Mouse (Mus musculus) stomach, embryonic 16.5 days (tissue): ENCODE data around the gene Kat6b. TPM values are rescaled to one million over a fixed set of nuclear protein-coding genes. Genes with fewer than 3 reads are reported as not detected.

ENCODE experiments used
- ATAC-seq: fragments of 200-750 bp; cut with Nextera tagmentation; 2 replicates; pipeline ENCODE4 v1.8.0; 2017; ENCODE audit warnings: moderate number of reproducible peaks, moderate TSS enrichment; ENCODE audit not compliant: insufficient read depth, low FRiP score
- H3K27ac ChIP-seq: fragments of 300-500 bp; sonication (generic); 2 replicates; pipeline ENCODE4 v1.5.1; 2014; ENCODE audit warnings: low read length
- H3K27me3 ChIP-seq: fragments of 300-500 bp; sonication (generic); 2 replicates; pipeline ENCODE4 v1.6.1; 2014; ENCODE audit warnings: low read length, control low read depth, mixed read lengths; ENCODE audit not compliant: control insufficient read depth, insufficient read depth
- H3K36me3 ChIP-seq: fragments of 300-500 bp; sonication (generic); 2 replicates; pipeline ENCODE4 v1.6.1; 2014; ENCODE audit warnings: low read length; ENCODE audit not compliant: control insufficient read depth, insufficient read depth
- H3K4me1 ChIP-seq: fragments of 300-500 bp; sonication (generic); 2 replicates; pipeline ENCODE4 v1.6.1; 2014; ENCODE audit warnings: low read length, control low read depth, mixed read lengths; ENCODE audit not compliant: control insufficient read depth, insufficient read depth
- H3K4me2 ChIP-seq: fragments of 300-500 bp; sonication (generic); 2 replicates; pipeline ENCODE4 v1.6.1; 2014; ENCODE audit warnings: low read depth, low read length, mixed read lengths
- H3K4me3 ChIP-seq: fragments of 300-500 bp; sonication (generic); replicated peaks from 2 replicates; pipeline ENCODE4 v1.5.1; 2014; ENCODE audit warnings: mild to moderate bottlenecking, low read length
- H3K9ac ChIP-seq: fragments of 300-500 bp; sonication (generic); 2 replicates; pipeline ENCODE4 v1.6.1; 2014; ENCODE audit warnings: low read length
- H3K9me3 ChIP-seq: fragments of 300-500 bp; sonication (generic); replicated peaks from 2 replicates; pipeline ENCODE4 v1.6.1; 2016; ENCODE audit warnings: low read length, control low read depth; ENCODE audit not compliant: control insufficient read depth
- WGBS: fragments of 180-500 bp; shearing (Covaris S2); extraction: QIAGEN DNeasy Blood & Tissue Kit; methylation state at CpG from one replicate; pipeline ENCODE4 v1.1.7; 2014; 5-methylcytosine and 5-hydroxymethylcytosine counted together
- polyA plus RNA-seq: library from polyadenylated mRNA; unstranded; fragments of >200 nt; fragmentation: Nextera tagmentation; extraction: Ambion mirVana; gene quantifications from 2 replicates; pipeline ENCODE4 v1.2.1, GENCODE M21; 2015

The Kat6b gene
- polyA plus RNA-seq, 1 experiment from 2014 or later: 12.5 TPM

DNA sequence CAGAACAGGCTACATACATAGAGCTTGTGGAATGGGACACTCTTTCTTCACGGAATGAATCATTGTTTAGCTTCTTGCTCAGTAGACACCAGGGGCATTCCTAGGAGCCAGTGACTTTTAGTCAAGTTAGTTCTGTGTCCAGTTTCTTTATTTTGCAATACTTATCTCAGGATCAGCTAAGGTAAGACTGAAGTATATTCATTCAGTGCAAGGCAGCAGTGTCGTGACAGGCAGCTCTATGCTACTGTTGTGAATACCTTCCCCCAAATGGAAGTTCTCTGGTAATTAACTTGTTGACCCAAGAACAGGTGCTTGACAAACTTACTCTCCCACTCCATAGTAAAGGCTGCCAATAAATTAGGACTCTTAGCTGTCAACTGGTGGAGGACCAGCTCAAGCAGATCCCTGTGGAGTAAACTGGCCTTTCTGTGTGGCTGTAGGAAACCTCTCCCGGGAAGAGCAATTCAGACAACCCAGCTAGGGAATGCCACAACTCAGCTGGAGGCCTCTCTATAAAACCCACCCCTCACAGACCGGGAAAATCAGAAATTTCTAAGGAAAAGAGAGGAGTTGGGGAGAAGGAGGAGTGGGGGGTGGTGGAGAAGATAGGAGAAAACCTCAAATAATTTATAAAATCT, 105.4 kb downstream of the Kat6b start:
- no peaks in the 10 kb centered on the region for H3K27me3 ChIP-seq
- no peak overlapping the region for H3K4me2 ChIP-seq
- peak overlapping the region; percentile 77 for H3K27ac ChIP-seq
- 28% methylated on average over 4 of the region's 4 CpGs for WGBS
- no peak overlapping the region for H3K9ac ChIP-seq
- ATAC-seq: peak; percentile 46; the same call in 1 of the 2 replicates
- H3K36me3 ChIP-seq: no peaks in the 10 kb centered on the region
- H3K4me1 ChIP-seq: peaks cover 53% of the 10 kb centered on the region
- no peak overlapping the region for H3K4me3 ChIP-seq
- H3K9me3 ChIP-seq: no peaks in the 10 kb centered on the region

DNA sequence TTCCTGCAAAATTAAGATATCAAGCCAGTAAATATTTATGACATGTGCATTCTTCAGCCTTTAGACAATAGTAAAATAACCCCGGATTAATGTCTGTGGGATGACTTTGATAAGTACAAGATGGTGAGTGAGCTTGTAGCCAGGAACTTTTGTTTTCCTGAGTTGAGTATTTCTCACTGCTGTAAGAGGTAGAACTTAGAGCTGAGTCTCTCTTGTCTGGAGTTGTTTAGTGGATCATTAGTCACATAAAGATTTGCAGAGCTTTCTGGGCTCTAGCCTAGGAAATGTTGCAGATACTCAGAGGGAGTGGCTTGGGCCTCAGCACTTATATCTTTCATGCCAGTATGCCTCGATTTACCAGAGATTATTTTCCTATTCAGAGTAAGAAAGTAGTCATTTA, 106.7 kb downstream of the Kat6b start:
- ATAC-seq: no peak
- peaks cover 48% of the 10 kb centered on the region for H3K4me1 ChIP-seq
- WGBS: 32% methylated on average over 2 of the region's 2 CpGs

DNA sequence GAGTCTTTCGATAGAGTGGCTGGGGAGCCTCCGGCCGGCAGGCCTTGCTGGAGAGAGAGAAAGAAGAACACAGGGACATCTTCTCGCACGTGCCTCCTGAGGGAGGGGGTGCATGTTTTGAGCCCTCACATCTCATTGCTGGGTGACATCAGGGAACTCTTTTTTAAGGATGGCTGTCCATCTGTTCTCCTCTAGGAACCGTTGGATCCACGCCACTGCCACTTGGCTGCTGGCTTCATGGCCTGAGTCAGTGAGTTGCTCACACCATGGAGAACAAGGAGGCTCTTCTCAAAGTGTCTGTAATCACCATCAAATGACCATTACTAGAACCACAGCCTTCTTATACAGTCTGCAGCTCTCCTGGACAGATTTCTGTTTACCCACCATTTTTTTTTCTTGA, 108.4 kb downstream of the Kat6b start:
- H3K4me2 ChIP-seq: no peak overlapping the region
- WGBS: 88% methylated on average over 7 of the region's 7 CpGs

More for the DNA sequence above, 106.7 kb downstream of the Kat6b start:
- Histone ChIP-seq H3K4me3 (no peak overlapping the region), H3K9me3 (no peaks in the 10 kb centered on the region), H3K36me3 (no peaks in the 10 kb centered on the region), H3K4me2 (no peak overlapping the region), H3K27ac (peak overlapping the region; percentile 24; the same call in 1 of the 2 replicates), H3K9ac (no peak overlapping the region), H3K27me3 (no peaks in the 10 kb centered on the region)

DNA sequence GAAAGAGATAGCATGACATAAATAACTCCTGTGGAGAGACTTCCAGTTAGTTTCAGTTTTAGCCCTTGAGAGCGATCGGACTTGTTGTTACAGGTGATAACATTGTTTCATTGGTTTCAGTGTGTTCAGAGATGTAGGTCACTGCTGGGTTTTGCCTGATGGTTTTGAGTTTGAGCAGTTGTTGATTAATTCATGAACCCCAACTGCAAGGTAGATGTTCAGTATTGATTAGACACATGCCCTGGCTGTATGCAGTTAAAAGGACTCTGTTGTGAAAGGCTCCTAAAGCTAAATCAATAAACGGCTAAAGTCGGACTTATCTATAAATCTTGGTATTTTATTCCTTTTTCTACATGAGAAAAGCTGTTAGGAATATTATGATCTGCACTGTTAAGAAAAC, 109.0 kb downstream of the Kat6b start:
- Histone ChIP-seq H3K4me1 (peaks cover 31% of the 10 kb centered on the region), H3K9me3 (no peaks in the 10 kb centered on the region), H3K36me3 (no peaks in the 10 kb centered on the region), H3K4me2 (no peak overlapping the region), H3K27me3 (no peaks in the 10 kb centered on the region), H3K4me3 (no peak overlapping the region), H3K9ac (no peak overlapping the region), H3K27ac (no peak overlapping the region; the same call in 1 of the 2 replicates)
- ATAC-seq: no peak
- 81% methylated on average over 4 of the region's 4 CpGs for WGBS

More for the DNA sequence above, 108.4 kb downstream of the Kat6b start:
- no peak overlapping the region for H3K4me3 ChIP-seq
- H3K4me1 ChIP-seq: peaks cover 37% of the 10 kb centered on the region
- H3K27ac ChIP-seq: no peak overlapping the region
- ATAC-seq: no peak
- H3K9me3 ChIP-seq: no peaks in the 10 kb centered on the region
- H3K36me3 ChIP-seq: no peaks in the 10 kb centered on the region
- no peak overlapping the region for H3K9ac ChIP-seq
- no peaks in the 10 kb centered on the region for H3K27me3 ChIP-seq

DNA sequence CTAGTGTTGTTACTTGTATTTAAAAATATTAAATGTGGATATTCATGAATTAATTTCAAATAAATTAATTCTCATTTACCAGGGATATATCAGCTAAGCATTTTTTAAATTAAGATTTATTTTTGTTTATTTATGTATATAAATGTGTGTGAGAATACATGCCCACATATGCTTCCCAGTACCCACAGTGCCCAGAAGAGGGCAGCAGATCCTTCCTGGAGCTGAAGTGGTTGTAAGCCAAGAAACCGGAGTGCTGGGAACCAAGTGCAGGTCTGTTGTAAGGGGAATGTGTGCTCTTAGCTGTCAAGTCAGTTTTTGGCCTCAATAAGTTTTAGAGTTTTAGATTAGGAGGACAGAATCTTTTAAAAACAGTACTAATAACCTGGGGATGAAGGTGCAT, 110.9 kb downstream of the Kat6b start:
- Histone ChIP-seq H3K4me3 (no peak overlapping the region), H3K27ac (no peak overlapping the region), H3K4me1 (peaks cover 14% of the 10 kb centered on the region), H3K27me3 (no peaks in the 10 kb centered on the region), H3K9ac (no peak overlapping the region), H3K9me3 (no peaks in the 10 kb centered on the region), H3K36me3 (no peaks in the 10 kb centered on the region), H3K4me2 (no peak overlapping the region)
- WGBS: 97% methylated on average over 1 of the region's 1 CpGs
- ATAC-seq: no peak

DNA sequence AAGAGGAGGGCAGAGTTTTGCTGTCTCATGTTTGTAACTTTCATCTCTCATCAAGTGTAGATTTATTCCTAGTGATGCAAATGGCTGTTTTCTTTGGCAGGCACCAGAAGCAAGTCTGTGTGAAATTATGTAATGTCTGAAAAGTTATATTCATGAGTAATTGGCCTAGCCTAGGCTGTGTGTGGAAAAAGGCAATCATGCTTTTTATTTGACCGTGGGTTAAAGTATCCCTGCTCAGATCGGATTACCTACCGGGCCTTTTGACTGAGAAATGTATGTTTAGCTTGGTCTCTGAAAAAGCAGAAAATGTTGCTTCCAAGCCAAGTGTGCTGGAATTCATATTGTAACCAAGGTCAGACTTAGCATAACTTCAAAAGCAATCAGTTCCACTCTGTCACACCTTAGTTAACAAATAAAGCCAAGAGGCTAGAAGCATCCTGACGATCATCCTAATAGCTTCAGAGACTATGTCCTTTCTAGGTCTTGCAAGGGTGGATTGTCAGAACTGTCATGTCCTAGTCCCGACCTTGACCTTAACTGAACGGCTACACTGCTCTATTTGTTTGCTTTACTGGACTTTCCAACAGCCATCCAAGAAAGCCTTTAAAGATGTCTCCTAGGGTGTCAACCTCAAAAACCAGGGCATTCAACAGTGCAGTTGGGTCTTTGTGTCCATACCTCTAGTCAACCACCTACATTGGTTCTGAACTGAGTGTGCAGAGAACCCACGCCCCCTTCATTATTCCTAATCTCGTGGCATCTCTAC, 111.9 kb downstream of the Kat6b start:
- 65% methylated on average over 8 of the region's 8 CpGs for WGBS
- no peak for ATAC-seq
- no peak overlapping the region for H3K9ac ChIP-seq
- H3K4me3 ChIP-seq: no peak overlapping the region
- H3K4me1 ChIP-seq: peaks cover 7% of the 10 kb centered on the region; the same call in 1 of the 2 replicates
- no peaks in the 10 kb centered on the region for H3K27me3 ChIP-seq
- no peak overlapping the region for H3K4me2 ChIP-seq
- H3K27ac ChIP-seq: no peak overlapping the region
- H3K36me3 ChIP-seq: no peaks in the 10 kb centered on the region
- H3K9me3 ChIP-seq: no peaks in the 10 kb centered on the region

DNA sequence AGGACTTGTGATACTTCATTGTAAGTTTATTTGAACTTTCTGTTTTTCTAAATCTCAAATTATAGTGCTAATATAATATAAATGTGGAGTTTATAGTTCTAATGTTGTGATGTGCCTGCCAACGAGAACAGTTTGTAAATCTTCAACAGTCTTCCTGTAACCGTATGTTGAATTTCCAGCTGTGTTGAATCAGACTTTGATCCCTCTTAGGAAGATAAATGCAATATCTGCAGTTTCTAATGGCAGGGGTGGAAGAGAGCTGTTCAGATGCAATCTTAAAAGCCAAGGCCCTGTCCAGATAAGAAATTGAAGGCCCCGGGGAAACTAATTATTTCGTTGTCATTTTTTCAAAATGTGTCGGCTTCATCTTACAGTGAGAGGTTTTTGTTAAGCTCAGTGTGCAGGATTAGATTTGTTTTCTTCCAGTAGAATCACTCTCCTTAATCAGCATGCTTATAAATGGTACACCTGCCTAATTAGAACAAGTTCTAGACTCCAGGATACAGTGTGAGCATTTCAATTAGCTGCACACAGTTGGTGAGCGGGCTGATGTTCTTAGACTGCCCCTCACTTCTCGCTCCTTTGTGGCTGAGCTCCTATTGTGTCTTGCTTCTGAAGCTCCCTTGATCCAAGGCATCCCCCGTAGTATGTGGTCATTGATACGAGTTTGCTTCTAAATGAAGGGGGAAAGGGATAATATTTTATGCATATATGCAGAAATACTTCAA, 118.4 kb downstream of the Kat6b start:
- Histone ChIP-seq H3K4me3 (no peak overlapping the region), H3K36me3 (no peaks in the 10 kb centered on the region), H3K4me1 (peaks cover 27% of the 10 kb centered on the region), H3K4me2 (no peak overlapping the region), H3K9me3 (no peaks in the 10 kb centered on the region), H3K27ac (no peak overlapping the region), H3K27me3 (no peaks in the 10 kb centered on the region), H3K9ac (no peak overlapping the region)
- WGBS: 44% methylated on average over 9 of the region's 9 CpGs
- peak; percentile 62; the same call in 1 of the 2 replicates for ATAC-seq

DNA sequence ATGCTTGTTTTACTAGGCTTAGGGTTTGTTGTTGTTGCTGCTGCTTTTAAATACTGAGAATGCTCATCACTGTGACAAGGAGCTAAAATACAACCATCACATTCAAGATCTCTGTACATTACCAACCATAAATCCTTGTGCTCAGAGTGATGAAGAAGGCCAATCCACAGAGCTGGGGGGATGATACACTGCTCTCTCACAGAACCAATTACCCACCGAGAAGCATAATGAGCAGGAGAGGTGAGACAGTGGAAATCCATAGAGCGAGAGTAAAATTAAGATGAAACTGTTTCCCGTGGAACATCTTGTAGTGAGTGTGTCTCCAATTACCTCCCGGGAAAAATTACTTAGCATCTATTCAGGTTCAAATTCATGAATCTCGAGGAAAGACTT, 118.9 kb downstream of the Kat6b start:
- H3K4me3 ChIP-seq: no peak overlapping the region
- H3K4me1 ChIP-seq: peaks cover 28% of the 10 kb centered on the region
- no peaks in the 10 kb centered on the region for H3K36me3 ChIP-seq
- no peaks in the 10 kb centered on the region for H3K27me3 ChIP-seq
- H3K4me2 ChIP-seq: no peak overlapping the region
- no peaks in the 10 kb centered on the region for H3K9me3 ChIP-seq
- WGBS: 73% methylated on average over 5 of the region's 5 CpGs
- no peak for ATAC-seq
- H3K9ac ChIP-seq: no peak overlapping the region
- H3K27ac ChIP-seq: no peak overlapping the region

DNA sequence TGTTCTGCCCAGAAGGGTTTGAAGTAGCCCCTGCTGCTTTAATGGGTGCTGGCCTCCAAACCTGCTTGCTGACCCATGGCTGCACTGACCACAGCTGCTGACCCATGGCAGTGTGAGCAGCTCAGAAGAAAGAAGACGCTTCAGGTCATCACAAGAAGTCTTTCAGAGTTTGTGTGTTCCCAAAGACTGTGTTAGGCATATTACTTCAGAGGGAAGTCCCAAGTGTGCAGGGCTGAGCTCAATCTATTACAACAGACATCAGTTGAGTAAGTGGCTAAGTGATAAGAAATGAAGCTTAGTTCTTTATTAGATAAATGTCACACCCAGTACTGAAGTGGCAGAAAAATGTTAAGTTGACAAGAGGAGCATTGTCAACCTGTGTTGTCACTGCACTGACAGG, 119.4 kb downstream of the Kat6b start:
- Histone ChIP-seq H3K4me3 (no peak overlapping the region), H3K9me3 (no peaks in the 10 kb centered on the region), H3K9ac (no peak overlapping the region), H3K27me3 (no peaks in the 10 kb centered on the region), H3K36me3 (no peaks in the 10 kb centered on the region), H3K27ac (no peak overlapping the region), H3K4me1 (peaks cover 28% of the 10 kb centered on the region), H3K4me2 (no peak overlapping the region)
- ATAC-seq: no peak
- 89% methylated on average over 1 of the region's 1 CpGs for WGBS
